Mouse (Mus musculus) heart, embryonic 15.5 days (tissue): ENCODE results near the gene Ucn2. TPM values are rescaled to one million over a fixed set of nuclear protein-coding genes. Genes with fewer than 3 reads are reported as not detected.

Experiments used
- ATAC-seq: fragments of 200-750 bp; cut with Nextera tagmentation; replicated peaks from 2 replicates; pipeline ENCODE4 v1.8.0; 2017; ENCODE audit warnings: low read depth, moderate TSS enrichment; ENCODE audit not compliant: insufficient number of reproducible peaks, insufficient read depth, low FRiP score
- H3K27ac ChIP-seq: fragments of 300-500 bp; sonication (generic); 2 replicates; pipeline ENCODE4 v1.5.1; 2015; ENCODE audit warnings: mild to moderate bottlenecking, inconsistent platforms
- H3K27me3 ChIP-seq: fragments of 300-500 bp; sonication (generic); 2 replicates; pipeline ENCODE4 v1.6.1; 2015; ENCODE audit warnings: inconsistent platforms
- H3K36me3 ChIP-seq: fragments of 300-500 bp; sonication (generic); 2 replicates; pipeline ENCODE4 v1.6.1; 2015; ENCODE audit warnings: mild to moderate bottlenecking, inconsistent platforms
- H3K4me1 ChIP-seq: fragments of 300-500 bp; sonication (generic); replicated peaks from 2 replicates; pipeline ENCODE4 v1.6.1; 2015; ENCODE audit warnings: inconsistent platforms
- H3K4me2 ChIP-seq: fragments of 300-500 bp; sonication (generic); 2 replicates; pipeline ENCODE4 v1.6.1; 2015; ENCODE audit warnings: inconsistent platforms, mild to moderate bottlenecking, moderate library complexity
- H3K4me3 ChIP-seq: fragments of 300-500 bp; sonication (generic); 2 replicates; pipeline ENCODE4 v1.5.1; 2015; ENCODE audit warnings: mild to moderate bottlenecking, inconsistent platforms
- H3K9ac ChIP-seq: fragments of 300-500 bp; sonication (generic); 2 replicates; pipeline ENCODE4 v1.6.1; 2015; ENCODE audit warnings: mild to moderate bottlenecking, inconsistent platforms
- H3K9me3 ChIP-seq: fragments of 300-500 bp; sonication (generic); replicated peaks from 2 replicates; pipeline ENCODE4 v1.6.1; 2016; ENCODE audit warnings: inconsistent platforms
- WGBS: fragments of 180-500 bp; shearing (Covaris S2); methylation state at CpG from one replicate; pipeline ENCODE4 v1.1.7; 2015; ENCODE audit warnings: mixed read lengths; 5-methylcytosine and 5-hydroxymethylcytosine counted together
- polyA plus RNA-seq: library from polyadenylated mRNA; unstranded; fragments of >200 nt; fragmentation: Nextera tagmentation; extraction: Ambion mirVana; gene quantifications from 2 replicates; pipeline ENCODE4 v1.2.1, GENCODE M21; 2015

Gene Ucn2
- polyA plus RNA-seq, 1 experiment from 2014 or later: not detected

DNA sequence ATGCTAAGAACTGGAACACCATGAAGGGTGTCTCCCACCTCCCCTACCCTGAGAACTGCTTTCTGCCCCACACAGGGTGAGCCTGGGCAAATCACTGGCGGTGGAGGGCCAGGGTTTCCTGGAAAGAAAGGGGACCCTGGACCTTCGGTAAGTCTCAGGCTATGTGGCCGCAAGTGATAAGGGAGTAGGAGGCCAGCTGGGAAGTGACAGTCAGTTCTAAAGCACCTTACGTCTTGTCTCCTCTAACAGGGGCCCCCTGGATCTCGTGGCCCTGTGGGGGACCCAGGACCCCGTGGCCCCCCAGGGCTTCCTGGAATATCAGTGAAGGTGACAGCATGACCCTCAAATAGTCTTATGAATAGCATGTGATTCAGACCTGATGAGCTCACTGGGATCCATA lies 21.5 kb upstream of the Ucn2 start:
- Histone ChIP-seq H3K9ac (no peak overlapping the region), H3K4me3 (no peak overlapping the region), H3K27me3 (no peaks in the 10 kb centered on the region), H3K4me2 (no peak overlapping the region), H3K9me3 (no peaks in the 10 kb centered on the region), H3K4me1 (no peaks in the 10 kb centered on the region), H3K36me3 (no peaks in the 10 kb centered on the region), H3K27ac (no peak overlapping the region)
- no peak for ATAC-seq
- 65% methylated on average over 6 of the region's 6 CpGs for WGBS

DNA sequence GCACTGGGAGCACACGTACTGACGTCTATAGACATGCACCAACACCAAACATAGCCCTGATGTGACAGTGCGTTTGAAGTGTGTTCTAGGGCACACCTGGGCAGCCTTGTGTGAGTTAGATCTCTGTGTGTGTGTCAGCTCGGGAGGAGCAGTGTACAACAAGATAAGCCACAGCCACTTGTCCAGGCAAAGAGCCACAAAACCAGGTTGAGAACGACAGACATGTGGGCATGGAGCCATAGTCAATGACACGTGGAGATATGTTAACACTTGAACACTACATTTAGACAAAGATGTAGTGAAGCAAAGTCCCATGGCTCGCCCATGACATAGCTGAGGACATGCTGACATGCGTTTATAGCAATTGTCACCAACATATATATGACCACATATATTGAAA lies 15.2 kb upstream of the Ucn2 start:
- no peak for ATAC-seq
- 55% methylated on average over 8 of the region's 8 CpGs for WGBS

DNA sequence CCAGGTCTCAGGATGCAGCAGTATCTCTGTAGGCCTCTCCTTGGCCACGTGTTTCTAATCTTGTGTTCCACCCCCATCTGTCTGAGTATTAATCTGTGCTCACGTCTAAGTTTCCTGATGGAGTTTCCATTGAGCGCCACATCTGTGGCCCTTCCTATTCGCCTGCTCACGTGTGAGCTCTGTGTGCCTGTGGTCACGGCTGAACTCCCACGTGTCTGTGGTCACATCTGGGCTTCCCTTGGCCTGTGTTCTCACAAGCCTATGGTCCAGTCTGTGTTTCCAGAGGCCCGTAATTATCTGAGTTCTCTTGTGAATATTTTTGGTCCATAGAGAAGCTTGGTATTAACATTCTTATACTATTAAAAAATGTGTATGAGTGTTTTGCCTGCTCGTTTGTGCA lies 9.3 kb upstream of the Ucn2 start:
- no peak overlapping the region for H3K27ac ChIP-seq
- H3K4me3 ChIP-seq: no peak overlapping the region
- no peak for ATAC-seq
- no peaks in the 10 kb centered on the region for H3K4me1 ChIP-seq
- no peaks in the 10 kb centered on the region for H3K36me3 ChIP-seq
- H3K9me3 ChIP-seq: no peaks in the 10 kb centered on the region
- H3K9ac ChIP-seq: no peak overlapping the region
- H3K27me3 ChIP-seq: no peaks in the 10 kb centered on the region
- WGBS: 75% methylated on average over 9 of the region's 9 CpGs
- H3K4me2 ChIP-seq: no peak overlapping the region

More for the DNA sequence above, 15.2 kb upstream of the Ucn2 start:
- H3K9me3 ChIP-seq: no peaks in the 10 kb centered on the region
- H3K4me2 ChIP-seq: no peak overlapping the region
- no peaks in the 10 kb centered on the region for H3K4me1 ChIP-seq
- no peaks in the 10 kb centered on the region for H3K36me3 ChIP-seq
- H3K27me3 ChIP-seq: no peaks in the 10 kb centered on the region
- H3K4me3 ChIP-seq: no peak overlapping the region
- H3K9ac ChIP-seq: no peak overlapping the region
- no peak overlapping the region for H3K27ac ChIP-seq

DNA sequence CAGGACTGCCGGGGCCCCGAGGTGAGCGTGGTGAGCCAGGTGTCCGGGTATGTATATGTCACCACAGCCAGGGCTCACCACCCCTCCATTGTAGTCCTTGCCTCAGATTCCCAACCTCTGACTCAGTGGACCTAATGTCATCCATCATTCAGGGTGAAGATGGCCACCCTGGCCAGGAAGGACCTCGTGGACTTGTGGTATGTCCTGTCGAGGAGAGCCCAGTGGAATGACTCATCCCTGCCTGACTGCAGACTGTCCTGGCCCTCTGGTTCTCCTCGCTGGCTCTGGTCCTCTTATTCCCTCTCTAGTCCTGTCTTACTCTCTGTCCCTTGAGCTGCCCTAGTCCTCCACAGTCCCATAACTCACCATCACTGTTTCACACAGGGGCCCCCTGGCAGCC lies 7.8 kb upstream of the Ucn2 start:
- H3K4me2 ChIP-seq: no peak overlapping the region
- H3K4me3 ChIP-seq: no peak overlapping the region
- H3K36me3 ChIP-seq: no peaks in the 10 kb centered on the region
- WGBS: 66% methylated on average over 7 of the region's 7 CpGs
- no peaks in the 10 kb centered on the region for H3K9me3 ChIP-seq
- H3K27me3 ChIP-seq: no peaks in the 10 kb centered on the region
- H3K4me1 ChIP-seq: no peaks in the 10 kb centered on the region
- H3K9ac ChIP-seq: no peak overlapping the region
- no peak overlapping the region for H3K27ac ChIP-seq
- ATAC-seq: no peak

DNA sequence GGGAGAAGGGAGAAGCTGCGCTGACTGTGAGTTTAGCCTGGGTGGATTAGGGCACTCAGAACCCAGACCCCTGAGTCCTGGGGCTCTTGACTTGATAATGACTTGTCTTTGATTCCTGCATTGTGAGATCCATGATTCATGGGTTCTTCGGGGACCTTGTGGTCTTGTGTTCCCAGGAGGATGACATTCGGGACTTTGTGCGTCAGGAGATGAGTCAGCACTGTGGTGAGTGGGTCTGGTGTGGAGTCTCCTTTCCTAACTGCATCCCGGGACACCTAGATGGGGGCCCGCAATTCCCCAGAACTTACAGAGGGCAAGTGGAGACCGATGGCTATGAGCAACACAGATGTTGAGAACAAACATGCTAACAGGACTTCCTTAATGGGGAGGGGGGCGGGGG lies 3.3 kb upstream of the Ucn2 start:
- H3K27me3 ChIP-seq: no peaks in the 10 kb centered on the region
- H3K9ac ChIP-seq: no peak overlapping the region
- WGBS: 71% methylated on average over 8 of the region's 8 CpGs
- H3K4me2 ChIP-seq: no peak overlapping the region
- H3K4me3 ChIP-seq: no peak overlapping the region
- H3K36me3 ChIP-seq: no peaks in the 10 kb centered on the region
- ATAC-seq: no peak
- H3K9me3 ChIP-seq: no peaks in the 10 kb centered on the region
- no peaks in the 10 kb centered on the region for H3K4me1 ChIP-seq
- no peak overlapping the region for H3K27ac ChIP-seq

DNA sequence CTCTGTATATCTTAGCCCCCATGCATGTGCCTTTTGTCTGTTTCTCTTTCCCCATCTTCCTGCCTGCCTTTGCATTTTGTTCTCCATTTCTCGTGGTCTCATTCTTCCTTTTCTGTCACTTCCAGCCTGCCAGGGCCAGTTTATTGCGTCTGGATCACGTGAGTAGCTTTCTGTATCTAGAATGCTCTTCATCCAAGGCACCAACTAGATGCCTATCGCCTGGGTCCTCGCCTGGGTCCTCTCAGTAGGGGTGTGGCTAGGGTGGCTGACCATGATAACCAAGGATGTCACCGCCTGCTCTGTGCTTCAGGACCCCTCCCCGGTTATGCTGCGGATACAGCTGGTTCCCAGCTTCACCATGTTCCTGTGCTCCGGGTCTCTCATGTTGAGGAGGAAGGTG lies 2.6 kb upstream of the Ucn2 start:
- no peak overlapping the region for H3K27ac ChIP-seq
- H3K9me3 ChIP-seq: no peaks in the 10 kb centered on the region
- ATAC-seq: no peak
- H3K27me3 ChIP-seq: no peaks in the 10 kb centered on the region
- no peaks in the 10 kb centered on the region for H3K36me3 ChIP-seq
- H3K4me3 ChIP-seq: no peak overlapping the region
- H3K4me2 ChIP-seq: no peak overlapping the region
- 64% methylated on average over 9 of the region's 9 CpGs for WGBS
- H3K9ac ChIP-seq: no peak overlapping the region
- H3K4me1 ChIP-seq: peaks cover 5% of the 10 kb centered on the region

DNA sequence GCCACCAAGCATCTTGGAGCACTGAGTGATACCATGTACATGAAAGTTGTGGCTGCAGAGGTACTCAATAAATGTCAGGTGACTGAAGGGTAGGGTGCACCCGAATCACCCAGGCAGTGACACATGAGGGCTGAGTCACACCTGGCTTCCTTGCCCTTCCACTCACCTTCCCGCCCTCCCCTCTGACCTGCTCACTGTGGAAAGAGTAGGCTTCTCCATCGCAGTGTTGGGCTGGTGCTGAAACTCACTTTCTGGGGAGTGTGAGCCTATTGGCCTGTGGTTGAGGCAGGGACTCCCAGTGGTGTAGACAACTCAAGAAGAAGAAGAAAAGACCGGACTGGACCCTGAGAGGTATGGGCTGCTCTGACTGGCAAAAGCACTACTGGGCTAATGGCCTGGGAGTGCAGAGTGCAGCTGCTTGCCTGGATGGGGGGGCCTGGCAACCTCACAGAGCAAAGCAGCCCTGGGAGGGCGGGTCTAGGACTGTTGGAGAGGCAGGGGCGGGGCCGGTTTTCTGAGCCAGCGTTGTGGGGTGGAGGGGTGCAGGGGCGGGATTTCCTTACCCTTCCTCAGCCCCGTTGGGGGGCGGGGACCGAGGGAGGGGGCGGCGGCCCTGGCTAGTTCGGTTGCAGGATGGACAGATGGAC lies 2.0 kb downstream of the Ucn2 start:
- 0 out of 2 replicates have a peak, but pooled peaks have one; percentile 1 for ATAC-seq
- H3K4me2 ChIP-seq: peak overlapping the region; percentile 54
- no peaks in the 10 kb centered on the region for H3K36me3 ChIP-seq
- H3K9ac ChIP-seq: no peak overlapping the region
- peak overlapping the region; percentile 32 for H3K4me3 ChIP-seq
- H3K4me1 ChIP-seq: peaks cover 40% of the 10 kb centered on the region
- no peak overlapping the region for H3K27ac ChIP-seq
- no peaks in the 10 kb centered on the region for H3K9me3 ChIP-seq
- H3K27me3 ChIP-seq: no peaks in the 10 kb centered on the region
- 17% methylated on average over 15 of the region's 15 CpGs for WGBS

DNA sequence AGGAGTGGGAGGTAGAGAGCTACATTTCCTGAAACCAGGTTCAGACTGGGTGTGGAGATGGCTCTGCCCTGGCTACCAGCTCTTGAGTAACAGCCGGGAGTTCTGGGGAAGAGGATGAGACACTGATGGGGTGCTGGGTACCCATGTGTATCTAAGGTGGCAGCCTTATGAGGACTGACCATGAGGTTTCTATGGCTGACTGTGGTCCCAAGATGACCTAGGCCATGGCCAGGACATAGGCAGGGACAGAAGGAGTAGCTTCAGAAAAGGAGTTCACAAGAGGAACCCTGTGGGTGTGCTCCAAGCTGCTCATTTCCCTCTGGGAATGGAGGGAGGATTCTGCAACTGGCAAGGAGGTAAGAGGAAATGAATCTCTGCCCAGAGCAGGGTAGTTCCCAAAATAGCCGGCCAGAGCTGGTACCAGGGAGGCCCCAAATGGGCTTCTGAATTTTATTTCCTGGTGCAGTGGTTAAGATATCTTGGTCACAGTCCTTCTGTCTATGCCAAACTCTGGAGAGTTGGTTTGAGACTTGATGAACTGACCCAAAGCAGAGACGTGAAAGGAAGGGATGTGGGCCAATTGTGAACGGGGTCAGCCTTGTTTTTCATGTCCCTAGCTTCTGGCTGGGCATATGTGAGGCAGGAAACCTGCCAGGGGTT lies 4.1 kb downstream of the Ucn2 start:
- Histone ChIP-seq H3K9ac (no peak overlapping the region), H3K4me3 (no peak overlapping the region), H3K27me3 (no peaks in the 10 kb centered on the region), H3K4me1 (peaks cover 45% of the 10 kb centered on the region), H3K4me2 (no peak overlapping the region), H3K9me3 (no peaks in the 10 kb centered on the region), H3K27ac (peak overlapping the region; percentile 82), H3K36me3 (no peaks in the 10 kb centered on the region)
- 53% methylated on average over 4 of the region's 4 CpGs for WGBS
- ATAC-seq: no peak

DNA sequence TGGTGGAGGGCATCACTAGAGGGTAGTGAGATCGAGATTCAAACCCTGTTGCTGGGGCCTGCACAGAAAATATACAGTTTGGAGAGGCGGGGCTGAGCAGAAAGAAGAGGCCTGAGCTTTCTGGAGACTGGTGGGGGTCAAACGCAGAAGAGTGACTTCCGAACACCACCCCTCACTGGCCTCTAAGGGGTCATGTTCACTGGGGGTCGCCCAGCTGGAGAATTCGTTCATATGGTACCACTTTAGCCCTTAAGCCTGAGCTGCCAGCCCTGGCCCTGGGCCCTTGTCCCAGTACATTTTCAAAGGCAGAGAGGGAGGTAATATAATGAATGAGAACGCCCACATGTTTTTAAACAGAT lies 4.6 kb downstream of the Ucn2 start:
- Histone ChIP-seq H3K4me1 (peaks cover 45% of the 10 kb centered on the region), H3K27ac (peak overlapping the region; percentile 82), H3K27me3 (no peaks in the 10 kb centered on the region), H3K4me3 (no peak overlapping the region), H3K36me3 (no peaks in the 10 kb centered on the region), H3K9me3 (no peaks in the 10 kb centered on the region), H3K9ac (no peak overlapping the region), H3K4me2 (no peak overlapping the region; the same call in 1 of the 2 replicates)
- WGBS: 82% methylated on average over 7 of the region's 7 CpGs
- ATAC-seq: no peak

DNA sequence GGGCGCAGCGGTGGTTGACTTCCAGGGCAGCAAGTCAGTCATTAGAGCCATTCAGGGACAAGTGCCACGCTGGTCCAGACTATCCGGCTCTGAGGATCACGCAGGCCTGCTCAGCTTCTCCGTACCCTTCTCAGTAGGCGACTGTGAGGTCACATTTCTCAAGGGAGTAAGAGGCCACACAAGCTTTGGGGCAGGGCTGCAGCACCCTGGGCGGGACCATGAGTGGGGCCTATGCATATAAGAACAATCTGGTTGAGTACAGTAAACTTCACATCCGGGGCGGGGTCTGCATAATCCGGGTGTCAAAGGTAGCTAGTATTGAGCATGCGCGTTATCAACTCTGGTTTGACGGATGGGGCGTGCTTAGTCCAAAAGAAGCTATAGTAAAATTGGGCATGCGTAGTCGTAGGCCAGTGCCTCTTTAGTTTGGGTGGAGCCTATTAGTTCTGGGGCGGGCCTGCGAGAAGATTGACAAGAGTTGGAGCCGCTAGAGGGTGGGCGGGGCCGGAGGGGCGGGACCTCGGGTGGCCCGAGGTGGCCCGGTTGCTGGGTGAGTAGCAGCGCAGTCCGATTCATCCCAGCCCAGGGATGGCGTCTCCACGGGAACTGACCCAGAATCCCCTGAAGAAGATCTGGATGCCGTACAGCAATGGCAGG lies 5.7 kb downstream of the Ucn2 start, which contains the start of gene Pfkfb4:
Pfkfb4 (plus strand) TSS at position 351 of the 657 bp plus-strand sequence.
- H3K27me3 ChIP-seq: no peaks in the 10 kb centered on the region
- H3K36me3 ChIP-seq: no peaks in the 10 kb centered on the region
- peak within 1 kb of the TSS; percentile 82 for H3K27ac ChIP-seq
- H3K4me2 ChIP-seq: peak within 1 kb of the TSS; percentile 77
- H3K9me3 ChIP-seq: no peaks in the 10 kb centered on the region
- ATAC-seq: peak; percentile 95
- H3K4me1 ChIP-seq: peaks cover 45% of the 10 kb centered on the region
- H3K4me3 ChIP-seq: peak within 1 kb of the TSS; percentile 55
- WGBS: 2% methylated on average over 31 of the region's 31 CpGs
- H3K9ac ChIP-seq: peak within 1 kb of the TSS; percentile 42

DNA sequence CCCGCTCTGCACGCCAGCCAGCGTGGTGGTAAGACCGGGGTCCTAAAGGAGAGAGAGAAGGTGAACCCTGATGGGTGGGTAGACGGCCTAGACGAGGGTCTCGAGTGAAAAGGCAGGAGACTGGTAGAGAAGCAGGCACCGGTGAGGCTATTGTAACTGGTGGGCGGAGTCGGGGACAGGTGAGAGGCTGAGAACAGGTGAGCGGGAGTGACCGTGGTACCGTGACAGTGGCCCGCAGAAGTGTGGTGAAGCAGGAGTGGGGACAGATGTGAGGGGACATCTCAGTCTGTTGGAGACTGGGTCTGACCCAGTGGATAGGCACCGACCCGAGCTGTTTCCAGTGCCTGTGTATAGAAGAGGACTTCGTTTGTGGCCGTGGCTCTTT lies 6.3 kb downstream of the Ucn2 start:
- Histone ChIP-seq H3K27me3 (no peaks in the 10 kb centered on the region), H3K4me2 (peak overlapping the region; percentile 77), H3K9me3 (no peaks in the 10 kb centered on the region), H3K27ac (no peak overlapping the region), H3K4me1 (peaks cover 45% of the 10 kb centered on the region), H3K4me3 (peak overlapping the region; percentile 55), H3K9ac (peak overlapping the region; percentile 42), H3K36me3 (no peaks in the 10 kb centered on the region)
- no peak; the same call in 1 of the 2 replicates for ATAC-seq
- 14% methylated on average over 18 of the region's 18 CpGs for WGBS
